16 mouse cellular contexts compared by ENCODE assay signal in genomic region chr19:12440103-12440725, GRCm38 (mm10). TPM values are rescaled to one million over a fixed set of nuclear protein-coding genes. Genes with fewer than 3 reads are reported as not detected.
DNase-seq lines count a peak whose midpoint lies in the region; ATAC-seq lines count a peak whose summit lies in the region.
"Had no signal": no experiment of that assay in that cellular context is flagged by ENCODE, and none has a peak within 500 bp of the region (broad histone marks: within the 10 kb centered on the region; RNA-seq: fewer than 3 reads in every experiment).

No protein-coding gene starts in this region.

- 0 out of 2 replicates have a peak overlapping the region, but pooled peaks have one; percentile 27 for H3K27ac ChIP-seq in intestine, embryonic 15.5 days
- H3K27ac ChIP-seq in intestine, embryonic 16.5 days (ENCODE audit: low read length): no peak overlapping the region
- peak overlapping the region; percentile 99 for H3K27ac ChIP-seq in macrophage
- H3K27ac ChIP-seq: layer of hippocampus, adult 2 months had no signal

- no peaks in the 10 kb centered on the region for H3K27me3 ChIP-seq in intestine, embryonic 15.5 days (replicated peaks)
- no peaks in the 10 kb centered on the region for H3K27me3 ChIP-seq in intestine, embryonic 16.5 days (replicated peaks; ENCODE audit: control insufficient read depth, insufficient read depth, low read length)

- 60% methylated on average over 5 of the region's 5 CpGs for WGBS in intestine, embryonic 15.5 days
- 63% methylated on average over 5 of the region's 5 CpGs for WGBS in intestine, embryonic 16.5 days
- 18% methylated on average over 5 of the region's 5 CpGs for whole genome bisulfite sequencing in macrophage (ENCODE audit: missing documents)

- no peak for ATAC-seq in intestine, embryonic 15.5 days
- ATAC-seq in intestine, embryonic 16.5 days: no peak
- ATAC-seq: hindbrain, embryonic 16.5 days had no signal

- DNase-seq in 416B (ENCODE audit: low read depth) (peak; percentile 51), adipocyte (ENCODE audit: low spot score) (peak; percentile 87)
- DNase-seq in thymus, postnatal 36 days: no peak
- no peak for DNase-seq in thymus, postnatal 0 days (ENCODE audit: low spot score)
- DNase-seq in left cerebral cortex, adult 8-10 months (ENCODE audit: low spot score in 2 of 2): no peak
- DNase-seq: adrenal gland, postnatal 10 days had no signal

- no peak overlapping the region for H3K9ac ChIP-seq in intestine, embryonic 15.5 days
- H3K9ac ChIP-seq in intestine, embryonic 16.5 days (ENCODE audit: low read depth, low read length): no peak overlapping the region

- no peak overlapping the region for H3K4me2 ChIP-seq in intestine, embryonic 15.5 days (replicated peaks)
- H3K4me2 ChIP-seq in intestine, embryonic 16.5 days (ENCODE audit: low read depth, low read length): no peak overlapping the region

- H3K9me3 ChIP-seq in intestine, embryonic 15.5 days: no peaks in the 10 kb centered on the region
- no peaks in the 10 kb centered on the region for H3K9me3 ChIP-seq in intestine, embryonic 16.5 days (ENCODE audit: control insufficient read depth, low read length)

- H3K4me1 ChIP-seq in intestine, embryonic 15.5 days (replicated peaks): peaks cover 4% of the 10 kb centered on the region; the same call in 1 of the 2 replicates
- H3K4me1 ChIP-seq in intestine, embryonic 16.5 days (ENCODE audit: control insufficient read depth, insufficient read depth, low read length): no peaks in the 10 kb centered on the region; the same call in 1 of the 2 replicates

- H3K79me2 ChIP-seq in macrophage (ENCODE audit: inconsistent target): peaks cover 54% of the 10 kb centered on the region; the same call in 1 of the 2 replicates

- H3K4me3 ChIP-seq in intestine, embryonic 15.5 days (replicated peaks): no peak overlapping the region
- H3K4me3 ChIP-seq in intestine, embryonic 16.5 days (ENCODE audit: low read length): no peak overlapping the region
- H3K4me3 ChIP-seq in macrophage (ENCODE audit: inconsistent target): no peak overlapping the region
- H3K4me3 ChIP-seq: layer of hippocampus, adult 2 months had no signal

- no peaks in the 10 kb centered on the region for H3K36me3 ChIP-seq in intestine, embryonic 15.5 days
- no peaks in the 10 kb centered on the region for H3K36me3 ChIP-seq in intestine, embryonic 16.5 days (ENCODE audit: control insufficient read depth, insufficient read depth, low read length)
- no peaks in the 10 kb centered on the region for H3K36me3 ChIP-seq in macrophage (ENCODE audit: inconsistent target)

RNA-seq across cellular contexts. Expression of gene Pfpl, which starts 12.5 kb away (rescaled TPM):
- polyA plus RNA-seq in intestine, embryonic 15.5 days (2015; fragmentation: Nextera tagmentation; extraction: Ambion mirVana): not detected in 2 replicates
- polyA plus RNA-seq in intestine, embryonic 16.5 days (2015; fragmentation: Nextera tagmentation; extraction: Ambion mirVana): not detected in 2 replicates
- not detected for total RNA-seq in macrophage (2018; cell fraction: chromatin; rRNA removed)
- not detected for total RNA-seq in macrophage (2018; cell fraction: cytosol; rRNA removed)
- total RNA-seq in macrophage (2018; cell fraction: nucleus; rRNA removed): not detected
- polyA plus RNA-seq in macrophage (2018): not detected in 3 replicates
- not detected in 2 replicates for polyA plus RNA-seq in thymus, postnatal 0 days (2015; fragmentation: Nextera tagmentation; extraction: Ambion mirVana)
- total RNA-seq in left cerebral cortex, adult 8-10 months (2022): under 1 TPM in 1 of 4 experiments, not detected in 3; 0.09 TPM
- total RNA-seq: adrenal gland, postnatal 10 days; layer of hippocampus, adult 2 months; left cerebral cortex, postnatal 25 days had no signal
- polyA plus RNA-seq: heart, embryonic 16.5 days; hindbrain, embryonic 16.5 days; kidney, embryonic 14.5 days; lung, embryonic 16.5 days; stomach, embryonic 16.5 days had no signal

RNA-seq across cellular contexts. Expression of gene Mpeg1, which starts 20.4 kb away (rescaled TPM):
- 0.88 and 0.98 TPM in 2 replicates for polyA plus RNA-seq in intestine, embryonic 15.5 days (2015; fragmentation: Nextera tagmentation; extraction: Ambion mirVana)
- polyA plus RNA-seq in intestine, embryonic 16.5 days (2015; fragmentation: Nextera tagmentation; extraction: Ambion mirVana): 0.97 and 1.0 TPM in 2 replicates
- 100 to 1,000 TPM; 252 to 707 (median 456) TPM for total RNA-seq in macrophage (2018; cell fraction: chromatin; rRNA removed)
- total RNA-seq in macrophage (2018; cell fraction: cytosol; rRNA removed): 1,000 to 10,000 TPM; 1,942 to 3,390 (median 2,625) TPM
- 1,000 to 10,000 TPM in 25 of 26 experiments, 100 to 1,000 TPM in 1; 793 to 4,386 (median 3,068) TPM for total RNA-seq in macrophage (2018; cell fraction: nucleus; rRNA removed)
- 2,177 to 2,766 TPM (median 2,684 TPM) in 3 replicates for polyA plus RNA-seq in macrophage (2018)
- 2.6 and 2.9 TPM in 2 replicates for polyA plus RNA-seq in thymus, postnatal 0 days (2015; fragmentation: Nextera tagmentation; extraction: Ambion mirVana)
- total RNA-seq in left cerebral cortex, adult 8-10 months (2022): 10 to 100 TPM in 2 of 4 experiments, 1 to 10 TPM in 2; 9.2 to 86.4 (median 32.6) TPM

RNA-seq across cellular contexts. Expression of gene Olfr1441, which starts 23.0 kb away (rescaled TPM):
- polyA plus RNA-seq in intestine, embryonic 15.5 days (2015; fragmentation: Nextera tagmentation; extraction: Ambion mirVana): not detected in 2 replicates
- not detected in 2 replicates for polyA plus RNA-seq in intestine, embryonic 16.5 days (2015; fragmentation: Nextera tagmentation; extraction: Ambion mirVana)
- not detected for total RNA-seq in macrophage (2018; cell fraction: chromatin; rRNA removed)
- not detected for total RNA-seq in macrophage (2018; cell fraction: cytosol; rRNA removed)
- not detected for total RNA-seq in macrophage (2018; cell fraction: nucleus; rRNA removed)
- not detected in 3 replicates for polyA plus RNA-seq in macrophage (2018)
- polyA plus RNA-seq in thymus, postnatal 0 days (2015; fragmentation: Nextera tagmentation; extraction: Ambion mirVana): not detected in 2 replicates
- not detected for total RNA-seq in left cerebral cortex, adult 8-10 months (2022)
- total RNA-seq: adrenal gland, postnatal 10 days; layer of hippocampus, adult 2 months; left cerebral cortex, postnatal 25 days had no signal
- polyA plus RNA-seq: heart, embryonic 16.5 days; hindbrain, embryonic 16.5 days; kidney, embryonic 14.5 days; lung, embryonic 16.5 days; stomach, embryonic 16.5 days had no signal

RNA-seq across cellular contexts. Expression of gene Olfr1440, which starts 53.1 kb away (rescaled TPM):
- polyA plus RNA-seq in intestine, embryonic 15.5 days (2015; fragmentation: Nextera tagmentation; extraction: Ambion mirVana): not detected in 2 replicates
- polyA plus RNA-seq in intestine, embryonic 16.5 days (2015; fragmentation: Nextera tagmentation; extraction: Ambion mirVana): not detected in 2 replicates
- not detected for total RNA-seq in macrophage (2018; cell fraction: chromatin; rRNA removed)
- total RNA-seq in macrophage (2018; cell fraction: cytosol; rRNA removed): not detected
- total RNA-seq in macrophage (2018; cell fraction: nucleus; rRNA removed): not detected
- polyA plus RNA-seq in macrophage (2018): not detected in 3 replicates
- polyA plus RNA-seq in thymus, postnatal 0 days (2015; fragmentation: Nextera tagmentation; extraction: Ambion mirVana): not detected in 2 replicates
- total RNA-seq in left cerebral cortex, adult 8-10 months (2022): not detected
- total RNA-seq: adrenal gland, postnatal 10 days; layer of hippocampus, adult 2 months; left cerebral cortex, postnatal 25 days had no signal
- polyA plus RNA-seq: heart, embryonic 16.5 days; hindbrain, embryonic 16.5 days; kidney, embryonic 14.5 days; lung, embryonic 16.5 days; stomach, embryonic 16.5 days had no signal

Comparison
In these comparisons a context has a peak if more than half of its experiments do, and no peak if none do; other contexts are left out.
1. DNase-seq: peak in 416B (single experiment) and adipocyte (single experiment); none in thymus, postnatal 36 days (0 of 2), thymus, postnatal 0 days (single experiment) and left cerebral cortex, adult 8-10 months (0 of 2).
2. RNA of gene Mpeg1, which starts 20.4 kb away (polyA plus RNA-seq): 2,177 to 2,766 TPM in macrophage; 2.6 to 2.9 TPM in thymus, postnatal 0 days, 0.88 to 0.98 TPM in intestine, embryonic 15.5 days and 0.97 to 1.0 TPM in intestine, embryonic 16.5 days; every median in the first group is over 100 times any median in the second.